Mouse (Mus musculus): ENCODE measurements around the gene Clic1.

DNA sequence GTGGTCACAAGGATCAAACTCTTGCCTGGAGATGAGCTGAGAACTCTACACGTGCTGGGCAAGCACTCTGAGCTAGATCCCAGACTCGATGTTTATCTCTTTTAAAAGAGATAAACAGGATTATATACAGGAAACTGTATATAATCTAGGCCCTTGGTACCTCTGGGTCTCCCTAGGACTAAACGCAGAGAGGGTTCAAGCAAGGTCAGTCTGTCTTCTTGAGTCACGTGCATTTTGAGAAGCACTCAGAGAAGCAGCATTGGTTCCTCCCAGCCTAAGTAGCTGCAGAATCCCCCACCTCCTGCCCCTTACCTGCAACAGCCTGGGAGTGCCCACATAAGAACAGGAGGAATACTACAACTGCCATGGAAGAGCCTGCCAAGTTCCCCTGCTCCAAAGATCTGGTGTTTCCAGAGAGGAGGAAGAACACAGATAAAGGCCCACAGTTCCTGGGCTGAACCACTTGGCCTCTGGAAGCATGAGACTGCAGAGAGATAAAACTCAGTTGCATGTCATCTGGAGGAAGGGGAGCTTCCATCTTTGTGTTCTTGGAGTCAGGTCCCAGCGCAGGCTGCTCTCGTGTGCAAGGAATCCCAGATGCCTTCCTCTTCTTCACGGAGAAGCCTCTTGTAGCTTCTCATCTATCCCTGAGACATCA, 35.6 kb downstream of the Clic1 start, which contains the start of gene Ly6g6f:
- TF ChIP-seq CTCF (IDR thresholded peaks at IDR 0.05; ENCODE audit: low read depth, low read length): no peak
- TF ChIP-seq EP300 (IDR thresholded peaks at IDR 0.05; ENCODE audit: insufficient read depth, low read depth, low read length): no peak
- no peak for TF ChIP-seq POLR2A (IDR thresholded peaks at IDR 0.05; ENCODE audit: insufficient read depth, low read length)

Data from ES-Bruce4 (cell line).